Mouse (Mus musculus) macrophage (primary cell): ENCODE results near the gene Usp36. TPM values are rescaled to one million over a fixed set of nuclear protein-coding genes. Genes with fewer than 3 reads are reported as not detected.

ENCODE experiments used
- H3K27ac ChIP-seq: fragments of 350-480 bp; formaldehyde crosslinking; 2 replicates; pipeline ENCODE4 v1.9.0; 2021
- H3K36me3 ChIP-seq: fragments of 350-480 bp; formaldehyde crosslinking; 2 replicates; pipeline ENCODE4 v1.9.0; 2021; ENCODE audit errors: inconsistent target
- H3K4me3 ChIP-seq: fragments of 350-480 bp; formaldehyde crosslinking; 2 replicates; pipeline ENCODE4 v1.9.0; 2021; ENCODE audit errors: inconsistent target
- H3K79me2 ChIP-seq: fragments of 350-480 bp; formaldehyde crosslinking; 2 replicates; pipeline ENCODE4 v1.9.0; 2021; ENCODE audit errors: inconsistent target
- WGBS: methylation state at CpG from one replicate; pipeline ENCODE4 v1.1.7; 2026; ENCODE audit warnings: inconsistent platforms; ENCODE audit not compliant: missing documents; 5-methylcytosine and 5-hydroxymethylcytosine counted together
- polyA plus RNA-seq: library from polyadenylated mRNA; stranded (reverse); fragments of 250-400 nt; gene quantifications from 3 replicates; pipeline ENCODE4 v1.2.4, GENCODE M21; 2018; ENCODE audit warnings: inconsistent platforms
- total RNA-seq, 78 experiments: library from RNA; depleted of rRNA; stranded (reverse); fragments of 250-400 nt; gene quantifications; 1 replicate in 9 of 78; 2 replicates in 24 of 78; 3 replicates in 43 of 78; 4 replicates in 2 of 78; pipeline ENCODE4 v1.2.4; 2018; ENCODE audit warnings: inconsistent platforms in 56 of 78

The Usp36 gene
- 10 to 100 TPM in 25 of 26 experiments, 1 to 10 TPM in 1; 9.5 to 62.3 (median 34.7) TPM for total RNA-seq (2018; cell fraction: chromatin; rRNA removed)
- 1 to 10 TPM; 2.0 to 7.8 (median 5.2) TPM for total RNA-seq (2018; cell fraction: cytosol; rRNA removed)
- 10 to 100 TPM in 18 of 26 experiments, 1 to 10 TPM in 8; 5.9 to 37.0 (median 17.3) TPM for total RNA-seq (2018; cell fraction: nucleus; rRNA removed)
- polyA plus RNA-seq = 4.3 to 7.9 TPM (median 5.4 TPM) in 3 replicates

GRCm38 (mm10) chr11:118289999-118290889 lies at the start of gene Usp36:
TSS of gene Usp36 (minus strand) at chr11:118290244.
- 2% methylated on average over 68 of the region's 68 CpGs for WGBS
- Histone ChIP-seq H3K79me2 (peaks cover 32% of the 10 kb centered on the region), H3K4me3 (peak within 1 kb of the TSS; percentile 93), H3K27ac (peak within 1 kb of the TSS; percentile 64), H3K36me3 (peaks cover 16% of the 10 kb centered on the region; the same call in 1 of the 2 replicates)

- Histone ChIP-seq H3K4me3 (no peak overlapping the region), H3K27ac (no peak overlapping the region), H3K36me3 (peaks cover 27% of the 10 kb centered on the region; the same call in 1 of the 2 replicates), H3K79me2 (peaks cover 100% of the 10 kb centered on the region)
- WGBS = 42% methylated on average over 5 of the region's 8 CpGs
These were observed 47.6 kb upstream of the Usp36 start for GRCm38 (mm10) chr11:118337491-118338168.

- H3K27ac ChIP-seq = no peak overlapping the region
- H3K4me3 ChIP-seq = no peak overlapping the region
- 95% methylated on average over 16 of the region's 17 CpGs for WGBS
- H3K79me2 ChIP-seq = peaks cover 96% of the 10 kb centered on the region
- peaks cover 34% of the 10 kb centered on the region; the same call in 1 of the 2 replicates for H3K36me3 ChIP-seq
These were observed 43.4 kb upstream of the Usp36 start for GRCm38 (mm10) chr11:118333431-118333830.

- peaks cover 96% of the 10 kb centered on the region for H3K79me2 ChIP-seq
- WGBS = 98% methylated on average over 11 of the region's 11 CpGs
- H3K4me3 ChIP-seq = no peak overlapping the region
- H3K36me3 ChIP-seq = peaks cover 44% of the 10 kb centered on the region; the same call in 1 of the 2 replicates
- H3K27ac ChIP-seq = no peak overlapping the region
These were observed 42.3 kb upstream of the Usp36 start for GRCm38 (mm10) chr11:118332376-118332775.

- Histone ChIP-seq H3K36me3 (peaks cover 44% of the 10 kb centered on the region; the same call in 1 of the 2 replicates), H3K27ac (no peak overlapping the region), H3K79me2 (peaks cover 94% of the 10 kb centered on the region), H3K4me3 (no peak overlapping the region)
- 90% methylated on average over 16 of the region's 16 CpGs for WGBS
These were observed 40.7 kb upstream of the Usp36 start for GRCm38 (mm10) chr11:118330777-118331176.

- H3K4me3 ChIP-seq = no peak overlapping the region
- peaks cover 94% of the 10 kb centered on the region; the same call in 1 of the 2 replicates for H3K79me2 ChIP-seq
- 95% methylated on average over 14 of the region's 14 CpGs for WGBS
- H3K36me3 ChIP-seq = peaks cover 44% of the 10 kb centered on the region; the same call in 1 of the 2 replicates
- no peak overlapping the region for H3K27ac ChIP-seq
These were observed 40.3 kb upstream of the Usp36 start for GRCm38 (mm10) chr11:118330361-118330760.

GRCm38 (mm10) chr11:118328947-118329346 lies 38.9 kb upstream of the Usp36 start:
- WGBS = 92% methylated on average over 4 of the region's 5 CpGs
- Histone ChIP-seq H3K4me3 (no peak overlapping the region), H3K36me3 (peaks cover 42% of the 10 kb centered on the region; the same call in 1 of the 2 replicates), H3K27ac (no peak overlapping the region), H3K79me2 (peaks cover 91% of the 10 kb centered on the region; the same call in 1 of the 2 replicates)

- 100% methylated on average over 6 of the region's 6 CpGs for WGBS
- Histone ChIP-seq H3K27ac (no peak overlapping the region), H3K4me3 (no peak overlapping the region)
These were observed 38.5 kb upstream of the Usp36 start for GRCm38 (mm10) chr11:118328511-118328910.

GRCm38 (mm10) chr11:118326991-118327971 lies 37.2 kb upstream of the Usp36 start:
- WGBS = 96% methylated on average over 24 of the region's 24 CpGs
- Histone ChIP-seq H3K4me3 (no peak overlapping the region), H3K79me2 (peaks cover 91% of the 10 kb centered on the region; the same call in 1 of the 2 replicates), H3K36me3 (peaks cover 26% of the 10 kb centered on the region; the same call in 1 of the 2 replicates), H3K27ac (no peak overlapping the region)

More at GRCm38 (mm10) chr11:118328511-118328910, 38.5 kb upstream of the Usp36 start:
- H3K79me2 ChIP-seq = peaks cover 91% of the 10 kb centered on the region; the same call in 1 of the 2 replicates
- peaks cover 38% of the 10 kb centered on the region; the same call in 1 of the 2 replicates for H3K36me3 ChIP-seq

GRCm38 (mm10) chr11:118326491-118326890 lies 36.4 kb upstream of the Usp36 start:
- peaks cover 91% of the 10 kb centered on the region; the same call in 1 of the 2 replicates for H3K79me2 ChIP-seq
- WGBS = 100% methylated on average over 3 of the region's 4 CpGs
- H3K36me3 ChIP-seq = peaks cover 18% of the 10 kb centered on the region; the same call in 1 of the 2 replicates
- no peak overlapping the region for H3K27ac ChIP-seq
- H3K4me3 ChIP-seq = no peak overlapping the region

- peaks cover 28% of the 10 kb centered on the region; the same call in 1 of the 2 replicates for H3K36me3 ChIP-seq
- H3K4me3 ChIP-seq = no peak overlapping the region
- H3K27ac ChIP-seq = no peak overlapping the region
- 83% methylated on average over 4 of the region's 5 CpGs for WGBS
- peaks cover 74% of the 10 kb centered on the region; the same call in 1 of the 2 replicates for H3K79me2 ChIP-seq
These were observed 34.5 kb upstream of the Usp36 start for GRCm38 (mm10) chr11:118324541-118324940.

- peaks cover 72% of the 10 kb centered on the region; the same call in 1 of the 2 replicates for H3K79me2 ChIP-seq
- 90% methylated on average over 5 of the region's 5 CpGs for WGBS
- no peak overlapping the region for H3K4me3 ChIP-seq
- H3K36me3 ChIP-seq = peaks cover 33% of the 10 kb centered on the region
- H3K27ac ChIP-seq = no peak overlapping the region
These were observed 33.9 kb upstream of the Usp36 start for GRCm38 (mm10) chr11:118323974-118324373.

GRCm38 (mm10) chr11:118322647-118323046 lies 32.6 kb upstream of the Usp36 start:
- H3K79me2 ChIP-seq = peaks cover 59% of the 10 kb centered on the region; the same call in 1 of the 2 replicates
- H3K36me3 ChIP-seq = peaks cover 35% of the 10 kb centered on the region
- WGBS = 76% methylated on average over 3 of the region's 3 CpGs
- no peak overlapping the region for H3K27ac ChIP-seq
- H3K4me3 ChIP-seq = no peak overlapping the region
